Mouse (Mus musculus) hindbrain, embryonic 12.5 days (tissue): ENCODE measurements at regions not wholly inside any gene's neighbourhood (a gene's known extent, or its start where the extent isn't known, plus 50 kb on each side); places are given as distances from the start of the nearest gene placed in this dataset.

Experiments used
- ATAC-seq: fragments of 200-750 bp; cut with Nextera tagmentation; 2 replicates; pipeline ENCODE4 v1.8.0; 2017; ENCODE audit warnings: moderate TSS enrichment; ENCODE audit not compliant: low FRiP score
- H3K27ac ChIP-seq: fragments of 300-500 bp; sonication (generic); 2 replicates; pipeline ENCODE4 v1.5.1; 2016; ENCODE audit warnings: mild to moderate bottlenecking
- H3K27me3 ChIP-seq: fragments of 300-500 bp; sonication (generic); 2 replicates; pipeline ENCODE4 v1.6.1; 2016; ENCODE audit warnings: mild to moderate bottlenecking
- H3K36me3 ChIP-seq: fragments of 300-500 bp; sonication (generic); 2 replicates; pipeline ENCODE4 v1.6.1; 2016; ENCODE audit warnings: mild to moderate bottlenecking
- H3K4me1 ChIP-seq: fragments of 300-500 bp; sonication (generic); 2 replicates; pipeline ENCODE4 v1.6.1; 2016
- H3K4me2 ChIP-seq: fragments of 300-500 bp; sonication (generic); replicated peaks from 2 replicates; pipeline ENCODE4 v1.6.1; 2016; ENCODE audit warnings: mild to moderate bottlenecking
- H3K4me3 ChIP-seq: fragments of 300-500 bp; sonication (generic); 2 replicates; pipeline ENCODE4 v1.5.1; 2016; ENCODE audit warnings: mild to moderate bottlenecking
- H3K9ac ChIP-seq: fragments of 300-500 bp; sonication (generic); 2 replicates; pipeline ENCODE4 v1.6.1; 2016; ENCODE audit warnings: mild to moderate bottlenecking, moderate library complexity
- H3K9me3 ChIP-seq: fragments of 300-500 bp; sonication (generic); replicated peaks from 2 replicates; pipeline ENCODE4 v1.6.1; 2016; ENCODE audit warnings: mild to moderate bottlenecking
- WGBS: fragments of 180-500 bp; shearing (Covaris S2); methylation state at CpG from one replicate; pipeline ENCODE4 v1.1.7; 2016; 5-methylcytosine and 5-hydroxymethylcytosine counted together

GRCm38 (mm10) chr2:80870046-80870445 lies 253.0 kb downstream of the Nup35 start:
- Histone ChIP-seq H3K27ac (no peak overlapping the region), H3K4me3 (no peak overlapping the region), H3K4me2 (no peak overlapping the region), H3K4me1 (no peaks in the 10 kb centered on the region), H3K9me3 (no peaks in the 10 kb centered on the region), H3K36me3 (no peaks in the 10 kb centered on the region), H3K27me3 (no peaks in the 10 kb centered on the region), H3K9ac (no peak overlapping the region)
- ATAC-seq = no peak
- 81% methylated on average over 8 of the region's 9 CpGs for WGBS

GRCm38 (mm10) chr2:80870458-80870857 lies 253.4 kb downstream of the Nup35 start:
- Histone ChIP-seq H3K27ac (no peak overlapping the region), H3K4me1 (no peaks in the 10 kb centered on the region), H3K9ac (no peak overlapping the region), H3K27me3 (no peaks in the 10 kb centered on the region), H3K36me3 (no peaks in the 10 kb centered on the region), H3K9me3 (no peaks in the 10 kb centered on the region), H3K4me2 (no peak overlapping the region), H3K4me3 (no peak overlapping the region)
- ATAC-seq = no peak
- WGBS = 81% methylated on average over 6 of the region's 6 CpGs

- no peak for ATAC-seq
- H3K9me3 ChIP-seq = no peaks in the 10 kb centered on the region
- H3K9ac ChIP-seq = no peak overlapping the region
- H3K27ac ChIP-seq = no peak overlapping the region
- no peaks in the 10 kb centered on the region for H3K27me3 ChIP-seq
- H3K36me3 ChIP-seq = no peaks in the 10 kb centered on the region
- H3K4me3 ChIP-seq = no peak overlapping the region
- no peak overlapping the region for H3K4me2 ChIP-seq
- WGBS = 92% methylated on average over 6 of the region's 6 CpGs
- no peaks in the 10 kb centered on the region for H3K4me1 ChIP-seq
Observed at GRCm38 (mm10) chr2:80871356-80871755, 254.3 kb downstream of the Nup35 start.

GRCm38 (mm10) chr2:80878437-80878836 lies 261.4 kb downstream of the Nup35 start:
- Histone ChIP-seq H3K27ac (no peak overlapping the region), H3K4me3 (no peak overlapping the region), H3K27me3 (no peaks in the 10 kb centered on the region), H3K9ac (no peak overlapping the region), H3K9me3 (no peaks in the 10 kb centered on the region), H3K4me1 (no peaks in the 10 kb centered on the region), H3K4me2 (no peak overlapping the region), H3K36me3 (no peaks in the 10 kb centered on the region)
- WGBS = 97% methylated on average over 2 of the region's 2 CpGs
- no peak for ATAC-seq

- no peak overlapping the region for H3K9ac ChIP-seq
- no peaks in the 10 kb centered on the region for H3K9me3 ChIP-seq
- no peak overlapping the region for H3K27ac ChIP-seq
- H3K36me3 ChIP-seq = no peaks in the 10 kb centered on the region
- H3K4me2 ChIP-seq = no peak overlapping the region
- no peak overlapping the region for H3K4me3 ChIP-seq
- no peak for ATAC-seq
- 88% methylated on average over 5 of the region's 5 CpGs for WGBS
- H3K4me1 ChIP-seq = no peaks in the 10 kb centered on the region
- H3K27me3 ChIP-seq = no peaks in the 10 kb centered on the region
Observed at GRCm38 (mm10) chr2:80884231-80884630, 267.2 kb downstream of the Nup35 start.

- Histone ChIP-seq H3K9me3 (no peaks in the 10 kb centered on the region), H3K9ac (no peak overlapping the region), H3K36me3 (no peaks in the 10 kb centered on the region), H3K27me3 (no peaks in the 10 kb centered on the region), H3K4me3 (no peak overlapping the region), H3K4me1 (no peaks in the 10 kb centered on the region), H3K4me2 (no peak overlapping the region), H3K27ac (no peak overlapping the region)
- peak; percentile 48 for ATAC-seq
- WGBS = 37% methylated on average over 3 of the region's 3 CpGs
Observed at GRCm38 (mm10) chr2:80902050-80902449, 285.0 kb downstream of the Nup35 start.

GRCm38 (mm10) chr2:80913478-80913877 lies 296.4 kb downstream of the Nup35 start:
- Histone ChIP-seq H3K4me2 (no peak overlapping the region), H3K4me3 (no peak overlapping the region), H3K27me3 (no peaks in the 10 kb centered on the region), H3K36me3 (no peaks in the 10 kb centered on the region), H3K9me3 (no peaks in the 10 kb centered on the region), H3K4me1 (no peaks in the 10 kb centered on the region), H3K9ac (no peak overlapping the region), H3K27ac (no peak overlapping the region)
- ATAC-seq = no peak
- WGBS = 88% methylated on average over 2 of the region's 2 CpGs

GRCm38 (mm10) chr2:80945521-80945920 lies 328.5 kb downstream of the Nup35 start:
- Histone ChIP-seq H3K4me3 (no peak overlapping the region), H3K27me3 (no peaks in the 10 kb centered on the region), H3K4me1 (no peaks in the 10 kb centered on the region), H3K27ac (no peak overlapping the region), H3K9ac (no peak overlapping the region), H3K4me2 (no peak overlapping the region), H3K9me3 (no peaks in the 10 kb centered on the region), H3K36me3 (no peaks in the 10 kb centered on the region)
- no peak for ATAC-seq
- 77% methylated on average over 3 of the region's 3 CpGs for WGBS

GRCm38 (mm10) chr2:80966766-80967165 lies 349.7 kb downstream of the Nup35 start:
- no peaks in the 10 kb centered on the region for H3K27me3 ChIP-seq
- H3K4me1 ChIP-seq = no peaks in the 10 kb centered on the region
- no peak overlapping the region for H3K27ac ChIP-seq
- no peak for ATAC-seq
- H3K9me3 ChIP-seq = no peaks in the 10 kb centered on the region
- WGBS = 91% methylated on average over 5 of the region's 5 CpGs
- no peaks in the 10 kb centered on the region for H3K36me3 ChIP-seq
- no peak overlapping the region for H3K4me2 ChIP-seq
- no peak overlapping the region for H3K9ac ChIP-seq
- no peak overlapping the region for H3K4me3 ChIP-seq

GRCm38 (mm10) chr2:80967260-80967659 lies 350.2 kb downstream of the Nup35 start:
- 78% methylated on average over 11 of the region's 11 CpGs for WGBS
- Histone ChIP-seq H3K36me3 (no peaks in the 10 kb centered on the region), H3K4me2 (no peak overlapping the region), H3K27ac (no peak overlapping the region), H3K9me3 (no peaks in the 10 kb centered on the region), H3K9ac (no peak overlapping the region), H3K4me3 (no peak overlapping the region), H3K4me1 (no peaks in the 10 kb centered on the region), H3K27me3 (no peaks in the 10 kb centered on the region)
- peak; percentile 67; the same call in 1 of the 2 replicates for ATAC-seq

GRCm38 (mm10) chr2:80969354-80969753 lies 352.3 kb downstream of the Nup35 start:
- Histone ChIP-seq H3K4me3 (no peak overlapping the region), H3K4me2 (no peak overlapping the region), H3K36me3 (no peaks in the 10 kb centered on the region), H3K27me3 (no peaks in the 10 kb centered on the region), H3K27ac (no peak overlapping the region), H3K4me1 (no peaks in the 10 kb centered on the region), H3K9me3 (no peaks in the 10 kb centered on the region), H3K9ac (no peak overlapping the region)
- WGBS = 73% methylated on average over 5 of the region's 5 CpGs
- no peak for ATAC-seq

- ATAC-seq = no peak
- Histone ChIP-seq H3K4me3 (no peak overlapping the region), H3K9ac (no peak overlapping the region), H3K27ac (no peak overlapping the region), H3K9me3 (0 out of 2 replicates have a peak, but pooled peaks cover 5% of the 10 kb centered on the region), H3K36me3 (no peaks in the 10 kb centered on the region), H3K27me3 (no peaks in the 10 kb centered on the region), H3K4me1 (no peaks in the 10 kb centered on the region), H3K4me2 (no peak overlapping the region)
- 89% methylated on average over 2 of the region's 2 CpGs for WGBS
Observed at GRCm38 (mm10) chr2:80973217-80973616, 356.2 kb downstream of the Nup35 start.

GRCm38 (mm10) chr2:80998296-80998695 lies 381.3 kb downstream of the Nup35 start:
- no peaks in the 10 kb centered on the region for H3K27me3 ChIP-seq
- H3K4me3 ChIP-seq = no peak overlapping the region
- H3K9ac ChIP-seq = no peak overlapping the region
- 94% methylated on average over 1 of the region's 1 CpGs for WGBS
- H3K36me3 ChIP-seq = no peaks in the 10 kb centered on the region
- ATAC-seq = no peak
- H3K9me3 ChIP-seq = no peaks in the 10 kb centered on the region
- no peak overlapping the region for H3K27ac ChIP-seq
- no peak overlapping the region for H3K4me2 ChIP-seq
- H3K4me1 ChIP-seq = no peaks in the 10 kb centered on the region

- Histone ChIP-seq H3K4me2 (no peak overlapping the region), H3K9ac (no peak overlapping the region), H3K9me3 (no peaks in the 10 kb centered on the region), H3K36me3 (no peaks in the 10 kb centered on the region), H3K27ac (no peak overlapping the region), H3K27me3 (no peaks in the 10 kb centered on the region), H3K4me1 (no peaks in the 10 kb centered on the region), H3K4me3 (no peak overlapping the region)
- WGBS = 78% methylated on average over 11 of the region's 11 CpGs
- no peak for ATAC-seq
Observed at GRCm38 (mm10) chr2:81007071-81007470, 390.0 kb downstream of the Nup35 start.
